Mouse (Mus musculus) heart, embryonic 13.5 days (tissue): ENCODE data around the gene Ptpro. TPM values are rescaled to one million over a fixed set of nuclear protein-coding genes. Genes with fewer than 3 reads are reported as not detected.

Experiments used
- ATAC-seq: fragments of 200-750 bp; cut with Nextera tagmentation; 2 replicates; pipeline ENCODE4 v1.8.0; 2017; ENCODE audit warnings: moderate TSS enrichment; ENCODE audit not compliant: insufficient number of reproducible peaks, low FRiP score, low TSS enrichment; ENCODE audit errors: extremely low read depth
- H3K27ac ChIP-seq: fragments of 300-500 bp; sonication (generic); replicated peaks from 2 replicates; pipeline ENCODE4 v1.5.1; 2015; ENCODE audit warnings: moderate library complexity, mild to moderate bottlenecking, inconsistent platforms
- H3K27me3 ChIP-seq: fragments of 300-500 bp; sonication (generic); replicated peaks from 2 replicates; pipeline ENCODE4 v1.6.1; 2015; ENCODE audit warnings: mild to moderate bottlenecking, inconsistent platforms
- H3K36me3 ChIP-seq: fragments of 300-500 bp; sonication (generic); 2 replicates; pipeline ENCODE4 v1.6.1; 2015; ENCODE audit warnings: mild to moderate bottlenecking, inconsistent platforms
- H3K4me1 ChIP-seq: fragments of 300-500 bp; sonication (generic); 2 replicates; pipeline ENCODE4 v1.6.1; 2015; ENCODE audit warnings: inconsistent platforms
- H3K4me2 ChIP-seq: fragments of 300-500 bp; sonication (generic); 2 replicates; pipeline ENCODE4 v1.6.1; 2015; ENCODE audit warnings: inconsistent platforms, mild to moderate bottlenecking, moderate library complexity
- H3K4me3 ChIP-seq: fragments of 300-500 bp; sonication (generic); 2 replicates; pipeline ENCODE4 v1.5.1; 2015; ENCODE audit warnings: moderate library complexity, mild to moderate bottlenecking, inconsistent platforms
- H3K9ac ChIP-seq: fragments of 300-500 bp; sonication (generic); 2 replicates; pipeline ENCODE4 v1.6.1; 2015; ENCODE audit warnings: inconsistent platforms, mild to moderate bottlenecking, moderate library complexity
- H3K9me3 ChIP-seq: fragments of 300-500 bp; sonication (generic); 2 replicates; pipeline ENCODE4 v1.6.1; 2016; ENCODE audit warnings: inconsistent platforms
- WGBS: fragments of 180-500 bp; shearing (Covaris S2); methylation state at CpG from one replicate; pipeline ENCODE4 v1.1.7; 2015; ENCODE audit warnings: mixed read lengths; 5-methylcytosine and 5-hydroxymethylcytosine counted together
- polyA plus RNA-seq: library from polyadenylated mRNA; unstranded; fragments of >200 nt; fragmentation: Nextera tagmentation; extraction: Ambion mirVana; gene quantifications from 2 replicates; pipeline ENCODE4 v1.2.1, GENCODE M21; 2015

The Ptpro gene
- polyA plus RNA-seq, 1 experiment from 2014 or later, result 2.8 TPM

GRCm38 (mm10) chr6:137294973-137295820 lies 43.1 kb downstream of the Ptpro start:
- Histone ChIP-seq H3K27ac (no peak overlapping the region), H3K9ac (no peak overlapping the region), H3K27me3 (no peaks in the 10 kb centered on the region), H3K4me3 (no peak overlapping the region), H3K9me3 (no peaks in the 10 kb centered on the region), H3K4me1 (no peaks in the 10 kb centered on the region), H3K4me2 (no peak overlapping the region), H3K36me3 (no peaks in the 10 kb centered on the region)
- WGBS, result 62% methylated on average over 20 of the region's 20 CpGs
- ATAC-seq, result no peak

GRCm38 (mm10) chr6:137302561-137302960 lies 50.4 kb downstream of the Ptpro start:
- H3K9ac ChIP-seq, result no peak overlapping the region
- 73% methylated on average over 4 of the region's 4 CpGs for WGBS
- H3K4me1 ChIP-seq, result no peaks in the 10 kb centered on the region
- H3K27ac ChIP-seq, result no peak overlapping the region
- no peaks in the 10 kb centered on the region for H3K27me3 ChIP-seq
- H3K4me2 ChIP-seq, result no peak overlapping the region
- H3K4me3 ChIP-seq, result no peak overlapping the region
- ATAC-seq, result no peak
- no peaks in the 10 kb centered on the region for H3K36me3 ChIP-seq
- H3K9me3 ChIP-seq, result 0 out of 2 replicates have a peak, but pooled peaks cover 4% of the 10 kb centered on the region

DNA sequence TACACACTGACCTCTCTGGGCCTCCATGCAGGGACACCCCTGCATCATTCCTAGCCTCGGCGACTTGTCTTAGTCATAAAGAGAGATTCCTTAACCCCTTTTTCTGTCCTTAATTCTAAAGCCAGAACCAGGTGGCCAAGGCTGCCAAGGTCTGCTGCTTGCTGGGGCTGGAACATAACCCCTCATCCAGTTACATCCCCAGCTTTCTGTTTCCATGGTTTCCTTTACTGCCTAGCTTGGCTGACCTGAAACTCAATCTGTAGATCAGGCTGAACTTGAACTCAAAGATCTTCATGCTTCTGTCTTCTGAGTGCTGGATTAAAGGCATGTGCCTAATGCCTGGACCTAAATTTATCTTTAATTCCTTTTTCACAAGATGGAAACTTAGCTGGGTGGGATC lies 51.7 kb downstream of the Ptpro start:
- ATAC-seq, result no peak
- Histone ChIP-seq H3K4me3 (no peak overlapping the region), H3K4me1 (no peaks in the 10 kb centered on the region), H3K9me3 (0 out of 2 replicates have a peak, but pooled peaks cover 4% of the 10 kb centered on the region), H3K27ac (no peak overlapping the region), H3K27me3 (no peaks in the 10 kb centered on the region), H3K9ac (no peak overlapping the region), H3K4me2 (no peak overlapping the region), H3K36me3 (no peaks in the 10 kb centered on the region)
- WGBS, result 64% methylated on average over 2 of the region's 2 CpGs

DNA sequence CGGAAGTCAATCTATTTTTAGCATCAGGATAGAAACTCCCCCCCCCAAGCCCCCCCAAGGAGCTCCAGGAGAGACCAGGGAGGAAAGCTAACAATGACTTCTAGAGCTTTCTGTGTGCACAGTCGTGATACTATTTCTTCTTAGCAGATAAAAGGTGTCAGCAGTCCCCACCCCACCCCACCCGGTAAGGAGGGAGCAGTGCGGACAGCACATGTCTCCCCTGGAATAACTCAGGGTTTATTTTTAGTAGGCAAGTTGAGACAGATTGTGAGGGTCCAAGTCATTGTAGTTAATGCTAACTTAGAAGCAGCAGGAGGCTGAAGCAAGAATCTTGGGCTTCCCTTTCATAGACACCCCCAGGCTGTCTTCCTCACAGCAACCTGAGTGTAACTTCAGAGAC lies 63.1 kb downstream of the Ptpro start:
- Histone ChIP-seq H3K27ac (peak overlapping the region; percentile 58), H3K4me3 (no peak overlapping the region), H3K9me3 (peaks cover 17% of the 10 kb centered on the region; the same call in 1 of the 2 replicates), H3K4me2 (peak overlapping the region; percentile 27), H3K36me3 (no peaks in the 10 kb centered on the region), H3K4me1 (peaks cover 42% of the 10 kb centered on the region), H3K9ac (peak overlapping the region; percentile 1; the same call in 1 of the 2 replicates), H3K27me3 (no peaks in the 10 kb centered on the region)
- ATAC-seq, result peak; percentile 31; the same call in 1 of the 2 replicates
- WGBS, result 9% methylated on average over 4 of the region's 4 CpGs

DNA sequence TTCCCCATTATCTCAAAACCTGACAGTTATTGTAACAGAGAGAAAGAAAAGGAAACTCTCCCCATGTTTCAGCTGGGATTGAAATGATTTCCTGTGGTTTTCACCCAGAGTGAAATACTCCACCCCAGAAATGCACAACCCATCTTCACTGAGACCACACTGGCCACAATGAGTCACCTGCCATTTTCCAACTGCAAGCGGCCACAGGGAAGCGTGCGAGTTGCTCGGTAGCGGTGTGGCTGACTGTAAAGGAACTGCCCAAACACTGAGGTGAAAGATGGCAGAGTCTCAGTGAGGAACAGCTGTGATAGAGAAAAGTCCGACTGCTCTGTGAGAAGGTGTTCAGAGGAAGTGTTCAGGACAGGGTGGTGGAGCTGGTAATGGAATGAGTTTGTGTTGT lies 64.2 kb downstream of the Ptpro start:
- Histone ChIP-seq H3K4me3 (no peak overlapping the region), H3K4me1 (peaks cover 42% of the 10 kb centered on the region), H3K9me3 (peaks cover 13% of the 10 kb centered on the region; the same call in 1 of the 2 replicates), H3K27me3 (no peaks in the 10 kb centered on the region), H3K36me3 (no peaks in the 10 kb centered on the region), H3K27ac (peak overlapping the region; percentile 66; the same call in 1 of the 2 replicates), H3K4me2 (no peak overlapping the region), H3K9ac (no peak overlapping the region)
- 74% methylated on average over 6 of the region's 6 CpGs for WGBS
- ATAC-seq, result no peak

DNA sequence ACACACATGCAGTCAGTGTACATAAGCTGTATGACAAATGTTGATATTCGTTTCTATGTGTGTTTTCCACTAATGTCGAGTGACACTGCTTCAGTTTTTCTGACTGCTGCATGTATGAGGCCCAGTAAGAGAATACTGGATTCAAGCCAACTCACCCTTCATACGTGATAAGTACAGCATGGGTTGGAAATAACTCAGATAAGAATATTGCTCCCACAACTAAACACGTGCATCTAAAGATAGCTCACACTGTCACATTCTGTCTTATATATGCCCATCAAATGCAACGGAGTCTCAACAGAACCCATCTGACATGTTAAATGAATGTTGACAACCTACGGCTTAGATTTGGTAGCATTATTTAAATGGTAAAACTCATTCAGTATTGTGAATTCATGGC lies 65.4 kb downstream of the Ptpro start:
- Histone ChIP-seq H3K4me2 (no peak overlapping the region), H3K36me3 (no peaks in the 10 kb centered on the region), H3K4me1 (peaks cover 42% of the 10 kb centered on the region), H3K4me3 (no peak overlapping the region), H3K27ac (peak overlapping the region; percentile 66), H3K9me3 (0 out of 2 replicates have a peak, but pooled peaks cover 5% of the 10 kb centered on the region), H3K9ac (no peak overlapping the region), H3K27me3 (no peaks in the 10 kb centered on the region)
- 28% methylated on average over 6 of the region's 6 CpGs for WGBS
- no peak for ATAC-seq

GRCm38 (mm10) chr6:137318242-137318861 lies 66.2 kb downstream of the Ptpro start:
- no peak overlapping the region for H3K4me3 ChIP-seq
- H3K4me2 ChIP-seq, result no peak overlapping the region
- H3K9me3 ChIP-seq, result no peaks in the 10 kb centered on the region
- no peak for ATAC-seq
- 82% methylated on average over 12 of the region's 12 CpGs for WGBS
- peaks cover 42% of the 10 kb centered on the region for H3K4me1 ChIP-seq
- H3K27ac ChIP-seq, result 0 out of 2 replicates have a peak overlapping the region, but pooled peaks have one; percentile 66
- H3K27me3 ChIP-seq, result no peaks in the 10 kb centered on the region
- H3K9ac ChIP-seq, result no peak overlapping the region
- H3K36me3 ChIP-seq, result no peaks in the 10 kb centered on the region

- Histone ChIP-seq H3K4me2 (no peak overlapping the region), H3K27me3 (no peaks in the 10 kb centered on the region), H3K4me3 (no peak overlapping the region), H3K36me3 (no peaks in the 10 kb centered on the region), H3K9ac (no peak overlapping the region), H3K9me3 (no peaks in the 10 kb centered on the region), H3K4me1 (peaks cover 37% of the 10 kb centered on the region), H3K27ac (no peak overlapping the region)
- no peak for ATAC-seq
- WGBS, result 22% methylated on average over 1 of the region's 1 CpGs
Measured at GRCm38 (mm10) chr6:137319658-137320057, 67.5 kb downstream of the Ptpro start.

- no peak overlapping the region for H3K4me3 ChIP-seq
- H3K27ac ChIP-seq, result no peak overlapping the region
- ATAC-seq, result no peak
- no peaks in the 10 kb centered on the region for H3K27me3 ChIP-seq
- peaks cover 4% of the 10 kb centered on the region; the same call in 1 of the 2 replicates for H3K9me3 ChIP-seq
- WGBS, result 80% methylated on average over 9 of the region's 9 CpGs
- H3K36me3 ChIP-seq, result no peaks in the 10 kb centered on the region
- 0 out of 2 replicates have a peak, but pooled peaks cover 7% of the 10 kb centered on the region for H3K4me1 ChIP-seq
- H3K4me2 ChIP-seq, result no peak overlapping the region
- H3K9ac ChIP-seq, result no peak overlapping the region
Measured at GRCm38 (mm10) chr6:137327718-137328117, 75.6 kb downstream of the Ptpro start.

DNA sequence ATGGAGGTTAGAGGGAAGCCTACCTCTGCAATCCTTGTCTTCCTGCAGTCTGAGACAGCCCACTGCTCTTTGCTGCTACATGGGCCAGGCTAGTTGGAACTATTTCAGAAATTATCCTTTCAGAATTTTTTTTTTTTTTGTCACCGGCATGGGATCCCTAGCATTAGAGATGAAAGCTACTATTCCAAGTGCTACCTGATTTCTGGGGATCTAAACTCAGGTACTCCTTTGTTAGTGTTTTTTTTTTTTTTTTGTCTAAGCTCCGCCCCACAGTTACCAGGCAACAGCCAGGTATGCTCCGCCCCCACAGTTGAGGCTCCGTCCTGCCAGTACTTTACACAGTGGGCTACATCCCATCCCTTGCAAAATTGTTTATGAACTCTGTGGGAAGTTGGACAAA lies 76.1 kb downstream of the Ptpro start:
- Histone ChIP-seq H3K9ac (no peak overlapping the region), H3K4me1 (0 out of 2 replicates have a peak, but pooled peaks cover 7% of the 10 kb centered on the region), H3K36me3 (no peaks in the 10 kb centered on the region), H3K9me3 (peaks cover 4% of the 10 kb centered on the region; the same call in 1 of the 2 replicates), H3K4me3 (no peak overlapping the region), H3K27me3 (no peaks in the 10 kb centered on the region), H3K27ac (no peak overlapping the region), H3K4me2 (no peak overlapping the region)
- ATAC-seq, result no peak
- 77% methylated on average over 4 of the region's 4 CpGs for WGBS

DNA sequence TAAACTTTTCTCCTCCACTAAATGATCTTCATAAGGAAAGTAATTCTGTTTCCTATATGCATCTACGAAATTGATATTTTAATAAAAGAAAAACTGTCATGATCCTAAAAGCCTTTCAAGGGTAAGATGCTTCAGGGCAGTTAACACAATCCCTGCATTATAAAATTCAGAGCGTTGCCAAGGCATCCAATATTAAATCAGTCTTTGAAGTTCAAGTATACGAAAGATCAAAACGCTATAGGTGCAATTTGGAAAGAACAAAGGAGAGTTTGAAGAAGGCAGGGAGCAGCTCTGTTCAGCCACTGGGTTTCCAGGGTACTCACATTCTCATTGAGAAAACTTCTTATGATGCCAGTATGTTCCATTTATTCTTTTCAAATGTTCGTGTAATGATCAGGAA lies 78.7 kb downstream of the Ptpro start:
- ATAC-seq, result no peak
- 71% methylated on average over 5 of the region's 5 CpGs for WGBS
- H3K36me3 ChIP-seq, result no peaks in the 10 kb centered on the region
- peaks cover 4% of the 10 kb centered on the region; the same call in 1 of the 2 replicates for H3K9me3 ChIP-seq
- no peak overlapping the region for H3K9ac ChIP-seq
- H3K4me2 ChIP-seq, result no peak overlapping the region
- H3K27me3 ChIP-seq, result no peaks in the 10 kb centered on the region
- H3K27ac ChIP-seq, result no peak overlapping the region
- H3K4me1 ChIP-seq, result 0 out of 2 replicates have a peak, but pooled peaks cover 7% of the 10 kb centered on the region
- H3K4me3 ChIP-seq, result no peak overlapping the region
